In genomic region chr9:52098600-52098999, GRCm38 (mm10) we compare ENCODE assay signal across 9 mouse cellular contexts. TPM values are rescaled to one million over a fixed set of nuclear protein-coding genes. Genes with fewer than 3 reads are reported as not detected.
DNase-seq lines count a peak whose midpoint lies in the region; TF ChIP-seq lines count a peak whose summit lies in the region.
"Had no signal": no experiment of that assay in that cellular context is flagged by ENCODE, and none has a peak within 500 bp of the region (broad histone marks: within the 10 kb centered on the region; RNA-seq: fewer than 3 reads in every experiment).

No protein-coding gene starts in this region.

- intact Hi-C loops in left cerebral cortex, adult 2 months (cut with DNase I): loop anchor here (1.0 kb wide), 2 partner anchors 107 to 121 kb away; no protein-coding TSS in a partner anchor

- TF ChIP-seq CTCF in left cerebral cortex, adult 2 months (IDR thresholded peaks at IDR 0.05): peak; percentile 97

- no peak overlapping the region for H3K27ac ChIP-seq in left cerebral cortex, adult 2 months

- DNase-seq in T-cell, adult 2 months (ENCODE audit: low spot score): peak; percentile 61
- DNase-seq in cerebellum, postnatal 10 days: peak; percentile 91 to 94
- DNase-seq in frontal cortex, postnatal 36 days (ENCODE audit: low spot score in 2 of 2): peak; percentile 77 to 86
- DNase-seq in induced T-regulatory cell, adult 2 months (ENCODE audit: low read depth): peak; percentile 84
- peak; percentile 72 to 83 for DNase-seq in left cerebral cortex, adult 2 months (ENCODE audit: extremely low spot score in 1 of 2, low spot score in 2 of 2)
- DNase-seq in mesoderm, embryonic 11.5 days (ENCODE audit: low read depth, low spot score): peak; percentile 87
- peak; percentile 64 for DNase-seq in right cerebral cortex, postnatal 25 days
- DNase-seq in yolk sac, embryonic 10.5 days (ENCODE audit: low spot score): peak; percentile 68

- H3K4me3 ChIP-seq in left cerebral cortex, adult 2 months: no peak overlapping the region
- H3K4me3 ChIP-seq: myocyte had no signal

RNA-seq across cellular contexts. Expression of gene Rdx, which starts 51.6 kb away (rescaled TPM):
- 10 to 100 TPM; 43.8 to 46.0 TPM for total RNA-seq in left cerebral cortex, adult 2 months (2021)
